Mouse (Mus musculus): Measurements from ENCODE around the gene Ccdc89. TPM values are rescaled to one million over a fixed set of nuclear protein-coding genes. Genes with fewer than 3 reads are reported as not detected.

The Ccdc89 gene
- 0.31 and 0.47 TPM in 2 replicates for polyA plus RNA-seq (2015; fragmentation: Nextera tagmentation; extraction: Ambion mirVana)

- H3K4me3 ChIP-seq (ENCODE audit: low read depth, low read length) = peak within 1 kb of the TSS; percentile 39
- peak within 1 kb of the TSS; percentile 26; the same call in 1 of the 2 replicates for H3K9ac ChIP-seq (ENCODE audit: low read depth, low read length)
- no peaks in the 10 kb centered on the region for H3K27me3 ChIP-seq (replicated peaks; ENCODE audit: control insufficient read depth, insufficient read depth, low read length)
- no peaks in the 10 kb centered on the region for H3K4me1 ChIP-seq (replicated peaks; ENCODE audit: control insufficient read depth, insufficient read depth, low read length)
- TF ChIP-seq CTCF (IDR thresholded peaks at IDR 0.05; ENCODE audit: low read depth) = no peak
- no peak within 1 kb of the TSS for H3K27ac ChIP-seq (ENCODE audit: low read depth, low read length)
- H3K36me3 ChIP-seq (ENCODE audit: control insufficient read depth, insufficient read depth) = no peaks in the 10 kb centered on the region
- peak; percentile 100 for ATAC-seq
- peak within 1 kb of the TSS; percentile 69 for H3K4me2 ChIP-seq (replicated peaks; ENCODE audit: low read depth)
- no peaks in the 10 kb centered on the region for H3K9me3 ChIP-seq (ENCODE audit: control insufficient read depth)
- WGBS = 22% methylated on average over 29 of the region's 29 CpGs
These were observed at the start of gene Ccdc89 for GRCm38 (mm10) chr7:90426020-90427001. Gene Ccdc89, plus strand, starts transcription at chr7:90426577.

- WGBS = 80% methylated on average over 2 of the region's 2 CpGs
- no peak overlapping the region for H3K4me3 ChIP-seq (ENCODE audit: low read depth, low read length)
- no peaks in the 10 kb centered on the region for H3K9me3 ChIP-seq (ENCODE audit: control insufficient read depth)
- no peaks in the 10 kb centered on the region; the same call in 1 of the 2 replicates for H3K27me3 ChIP-seq (replicated peaks; ENCODE audit: control insufficient read depth, insufficient read depth, low read length)
- ATAC-seq = no peak
- H3K27ac ChIP-seq (ENCODE audit: low read depth, low read length) = no peak overlapping the region
- no peak overlapping the region for H3K9ac ChIP-seq (ENCODE audit: low read depth, low read length)
- H3K4me1 ChIP-seq (replicated peaks; ENCODE audit: control insufficient read depth, insufficient read depth, low read length) = no peaks in the 10 kb centered on the region
- H3K4me2 ChIP-seq (replicated peaks; ENCODE audit: low read depth) = no peak overlapping the region
- H3K36me3 ChIP-seq (ENCODE audit: control insufficient read depth, insufficient read depth) = no peaks in the 10 kb centered on the region
- no peak for TF ChIP-seq CTCF (IDR thresholded peaks at IDR 0.05; ENCODE audit: low read depth)
These were observed 42.0 kb upstream of the Ccdc89 start for GRCm38 (mm10) chr7:90384411-90384810.

GRCm38 (mm10) chr7:90386885-90387459 lies 39.4 kb upstream of the Ccdc89 start:
- 11% methylated on average over 8 of the region's 8 CpGs for WGBS
- H3K4me2 ChIP-seq (replicated peaks; ENCODE audit: low read depth) = peak overlapping the region; percentile 27; the same call in 1 of the 2 replicates
- ATAC-seq = no peak

GRCm38 (mm10) chr7:90389765-90390164 lies 36.6 kb upstream of the Ccdc89 start:
- Histone ChIP-seq H3K9ac (ENCODE audit: low read depth, low read length) (no peak overlapping the region), H3K27me3 (replicated peaks; ENCODE audit: control insufficient read depth, insufficient read depth, low read length) (no peaks in the 10 kb centered on the region; the same call in 1 of the 2 replicates), H3K4me3 (ENCODE audit: low read depth, low read length) (no peak overlapping the region), H3K36me3 (ENCODE audit: control insufficient read depth, insufficient read depth) (no peaks in the 10 kb centered on the region), H3K4me2 (replicated peaks; ENCODE audit: low read depth) (no peak overlapping the region), H3K27ac (ENCODE audit: low read depth, low read length) (no peak overlapping the region), H3K4me1 (replicated peaks; ENCODE audit: control insufficient read depth, insufficient read depth, low read length) (no peaks in the 10 kb centered on the region), H3K9me3 (ENCODE audit: control insufficient read depth) (no peaks in the 10 kb centered on the region)
- no peak for TF ChIP-seq CTCF (IDR thresholded peaks at IDR 0.05; ENCODE audit: low read depth)
- 56% methylated on average over 3 of the region's 3 CpGs for WGBS
- no peak for ATAC-seq

More at GRCm38 (mm10) chr7:90386885-90387459, 39.4 kb upstream of the Ccdc89 start:
- no peaks in the 10 kb centered on the region for H3K4me1 ChIP-seq (replicated peaks; ENCODE audit: control insufficient read depth, insufficient read depth, low read length)
- H3K9me3 ChIP-seq (ENCODE audit: control insufficient read depth) = no peaks in the 10 kb centered on the region
- H3K27ac ChIP-seq (ENCODE audit: low read depth, low read length) = no peak overlapping the region
- H3K9ac ChIP-seq (ENCODE audit: low read depth, low read length) = no peak overlapping the region
- no peaks in the 10 kb centered on the region; the same call in 1 of the 2 replicates for H3K27me3 ChIP-seq (replicated peaks; ENCODE audit: control insufficient read depth, insufficient read depth, low read length)
- no peak for TF ChIP-seq CTCF (IDR thresholded peaks at IDR 0.05; ENCODE audit: low read depth)
- no peak overlapping the region for H3K4me3 ChIP-seq (ENCODE audit: low read depth, low read length)
- no peaks in the 10 kb centered on the region for H3K36me3 ChIP-seq (ENCODE audit: control insufficient read depth, insufficient read depth)

- ATAC-seq = no peak
- no peaks in the 10 kb centered on the region for H3K9me3 ChIP-seq (ENCODE audit: control insufficient read depth)
- TF ChIP-seq CTCF (IDR thresholded peaks at IDR 0.05; ENCODE audit: low read depth) = no peak
- no peak overlapping the region for H3K4me2 ChIP-seq (replicated peaks; ENCODE audit: low read depth)
- H3K4me3 ChIP-seq (ENCODE audit: low read depth, low read length) = no peak overlapping the region
- H3K27ac ChIP-seq (ENCODE audit: low read depth, low read length) = no peak overlapping the region
- no peak overlapping the region for H3K9ac ChIP-seq (ENCODE audit: low read depth, low read length)
- H3K36me3 ChIP-seq (ENCODE audit: control insufficient read depth, insufficient read depth) = no peaks in the 10 kb centered on the region
- WGBS = 47% methylated on average over 4 of the region's 4 CpGs
- H3K27me3 ChIP-seq (replicated peaks; ENCODE audit: control insufficient read depth, insufficient read depth, low read length) = no peaks in the 10 kb centered on the region
- H3K4me1 ChIP-seq (replicated peaks; ENCODE audit: control insufficient read depth, insufficient read depth, low read length) = no peaks in the 10 kb centered on the region
These were observed 31.3 kb upstream of the Ccdc89 start for GRCm38 (mm10) chr7:90395073-90395472.

- ATAC-seq = no peak
- Histone ChIP-seq H3K27me3 (replicated peaks; ENCODE audit: control insufficient read depth, insufficient read depth, low read length) (no peaks in the 10 kb centered on the region), H3K36me3 (ENCODE audit: control insufficient read depth, insufficient read depth) (no peaks in the 10 kb centered on the region), H3K9ac (ENCODE audit: low read depth, low read length) (no peak overlapping the region), H3K4me1 (replicated peaks; ENCODE audit: control insufficient read depth, insufficient read depth, low read length) (no peaks in the 10 kb centered on the region), H3K4me2 (replicated peaks; ENCODE audit: low read depth) (no peak overlapping the region), H3K4me3 (ENCODE audit: low read depth, low read length) (no peak overlapping the region), H3K9me3 (ENCODE audit: control insufficient read depth) (no peaks in the 10 kb centered on the region), H3K27ac (ENCODE audit: low read depth, low read length) (no peak overlapping the region)
- WGBS = 56% methylated on average over 5 of the region's 5 CpGs
- TF ChIP-seq CTCF (IDR thresholded peaks at IDR 0.05; ENCODE audit: low read depth) = no peak
These were observed 30.4 kb upstream of the Ccdc89 start for GRCm38 (mm10) chr7:90395928-90396327.
